Mouse (Mus musculus) midbrain, embryonic 11.5 days (tissue): Measurements from ENCODE around the gene Sox6. TPM values are rescaled to one million over a fixed set of nuclear protein-coding genes. Genes with fewer than 3 reads are reported as not detected.
A peak's percentile ranks its signal among the peaks of the same experiment; 100 is the strongest.

Experiments
- ATAC-seq: fragments of 200-750 bp; cut with Nextera tagmentation; 2 replicates; pipeline ENCODE4 v1.8.0; 2017; ENCODE audit warnings: moderate TSS enrichment, moderate library complexity; ENCODE audit not compliant: low FRiP score
- DNase-seq: peaks from one replicate; pipeline ENCODE4 v3.0.0; 2015; ENCODE audit warnings: low spot score; ENCODE audit errors: missing footprints
- H3K27ac ChIP-seq: fragments of 300-500 bp; sonication (generic); 2 replicates; pipeline ENCODE4 v1.5.1; 2014; ENCODE audit warnings: low read depth, low read length
- H3K27me3 ChIP-seq: fragments of 300-500 bp; sonication (generic); 2 replicates; pipeline ENCODE4 v1.6.1; 2014; ENCODE audit warnings: mild to moderate bottlenecking, low read length, moderate library complexity, mixed read lengths; ENCODE audit not compliant: control insufficient read depth, insufficient read depth
- H3K36me3 ChIP-seq: fragments of 300-500 bp; sonication (generic); 2 replicates; pipeline ENCODE4 v1.6.1; 2014; ENCODE audit warnings: mild to moderate bottlenecking, low read length, moderate library complexity, mixed read lengths; ENCODE audit not compliant: control insufficient read depth, insufficient read depth
- H3K4me1 ChIP-seq: fragments of 300-500 bp; sonication (generic); 2 replicates; pipeline ENCODE4 v1.6.1; 2014; ENCODE audit warnings: low read length; ENCODE audit not compliant: control insufficient read depth, insufficient read depth
- H3K4me2 ChIP-seq: fragments of 300-500 bp; sonication (generic); 2 replicates; pipeline ENCODE4 v1.6.1; 2014; ENCODE audit warnings: mild to moderate bottlenecking, moderate library complexity
- H3K4me3 ChIP-seq: fragments of 300-500 bp; sonication (generic); 2 replicates; pipeline ENCODE4 v1.5.1; 2014; ENCODE audit warnings: low read depth, low read length
- H3K9ac ChIP-seq: fragments of 300-500 bp; sonication (generic); 2 replicates; pipeline ENCODE4 v1.6.1; 2014; ENCODE audit warnings: low read length
- H3K9me3 ChIP-seq: fragments of 300-500 bp; sonication (generic); 2 replicates; pipeline ENCODE4 v1.6.1; 2016; ENCODE audit warnings: low read length; ENCODE audit not compliant: control insufficient read depth
- WGBS: fragments of 180-500 bp; shearing (Covaris S2); extraction: QIAGEN DNeasy Blood & Tissue Kit; methylation state at CpG from one replicate; pipeline ENCODE4 v1.1.7; 2014; 5-methylcytosine and 5-hydroxymethylcytosine counted together
- polyA plus RNA-seq: library from polyadenylated mRNA; unstranded; fragments of >200 nt; fragmentation: Nextera tagmentation; extraction: Ambion mirVana; gene quantifications from 2 replicates; pipeline ENCODE4 v1.2.1, GENCODE M21; 2014

The Sox6 gene
- polyA plus RNA-seq, 1 experiment from 2014 or later = 42.7 TPM

- no peaks in the 10 kb centered on the region for H3K27me3 ChIP-seq
- DNase-seq = no peak
- no peak overlapping the region for H3K4me3 ChIP-seq
- no peak overlapping the region for H3K9ac ChIP-seq
- no peak overlapping the region for H3K4me2 ChIP-seq
- no peaks in the 10 kb centered on the region for H3K9me3 ChIP-seq
- H3K4me1 ChIP-seq = peaks cover 11% of the 10 kb centered on the region
- H3K36me3 ChIP-seq = no peaks in the 10 kb centered on the region
- 53% methylated on average over 3 of the region's 3 CpGs for WGBS
- peak; percentile 66; the same call in 1 of the 2 replicates for ATAC-seq
- no peak overlapping the region for H3K27ac ChIP-seq
These were observed 204.9 kb downstream of the Sox6 start for GRCm38 (mm10) chr7:115833701-115834100.

- Histone ChIP-seq H3K4me2 (no peak overlapping the region), H3K27me3 (no peaks in the 10 kb centered on the region), H3K4me1 (peaks cover 16% of the 10 kb centered on the region), H3K4me3 (no peak overlapping the region), H3K36me3 (no peaks in the 10 kb centered on the region), H3K27ac (no peak overlapping the region), H3K9me3 (no peaks in the 10 kb centered on the region), H3K9ac (no peak overlapping the region)
- ATAC-seq = no peak
- 84% methylated on average over 11 of the region's 11 CpGs for WGBS
- DNase-seq = no peak
These were observed 207.4 kb downstream of the Sox6 start for GRCm38 (mm10) chr7:115830938-115831873.

- no peak overlapping the region for H3K4me3 ChIP-seq
- 34% methylated on average over 10 of the region's 10 CpGs for WGBS
- ATAC-seq (no peak), DNase-seq (no peak)
- no peak overlapping the region for H3K9ac ChIP-seq
- no peaks in the 10 kb centered on the region for H3K9me3 ChIP-seq
- no peaks in the 10 kb centered on the region for H3K36me3 ChIP-seq
- H3K27ac ChIP-seq = no peak overlapping the region
- no peak overlapping the region for H3K4me2 ChIP-seq
- H3K4me1 ChIP-seq = peaks cover 20% of the 10 kb centered on the region
- no peaks in the 10 kb centered on the region for H3K27me3 ChIP-seq
These were observed 208.2 kb downstream of the Sox6 start for GRCm38 (mm10) chr7:115830366-115830765.

GRCm38 (mm10) chr7:115829756-115830155, 208.8 kb downstream of the Sox6 start:
- ATAC-seq (no peak), DNase-seq (no peak)
- Histone ChIP-seq H3K4me2 (no peak overlapping the region), H3K9me3 (no peaks in the 10 kb centered on the region), H3K4me3 (no peak overlapping the region), H3K27me3 (no peaks in the 10 kb centered on the region), H3K27ac (no peak overlapping the region), H3K4me1 (peaks cover 21% of the 10 kb centered on the region), H3K9ac (no peak overlapping the region), H3K36me3 (no peaks in the 10 kb centered on the region)
- WGBS = 14% methylated on average over 4 of the region's 4 CpGs

GRCm38 (mm10) chr7:115829260-115829659, 209.3 kb downstream of the Sox6 start:
- DNase-seq (no peak), ATAC-seq (no peak)
- H3K4me3 ChIP-seq = no peak overlapping the region
- no peak overlapping the region for H3K27ac ChIP-seq
- H3K36me3 ChIP-seq = no peaks in the 10 kb centered on the region
- H3K27me3 ChIP-seq = no peaks in the 10 kb centered on the region
- peaks cover 25% of the 10 kb centered on the region for H3K4me1 ChIP-seq
- no peaks in the 10 kb centered on the region for H3K9me3 ChIP-seq
- no peak overlapping the region for H3K4me2 ChIP-seq
- no peak overlapping the region for H3K9ac ChIP-seq
- 86% methylated on average over 4 of the region's 4 CpGs for WGBS

GRCm38 (mm10) chr7:115825295-115825694, 213.3 kb downstream of the Sox6 start:
- DNase-seq = no peak
- no peaks in the 10 kb centered on the region for H3K36me3 ChIP-seq
- H3K27ac ChIP-seq = no peak overlapping the region
- no peak overlapping the region for H3K4me2 ChIP-seq
- H3K4me1 ChIP-seq = peaks cover 20% of the 10 kb centered on the region
- H3K9me3 ChIP-seq = no peaks in the 10 kb centered on the region
- no peak overlapping the region for H3K9ac ChIP-seq
- H3K4me3 ChIP-seq = no peak overlapping the region
- WGBS = 88% methylated on average over 3 of the region's 3 CpGs
- H3K27me3 ChIP-seq = no peaks in the 10 kb centered on the region
- no peak for ATAC-seq

GRCm38 (mm10) chr7:115824621-115825256, 213.9 kb downstream of the Sox6 start:
- no peaks in the 10 kb centered on the region for H3K27me3 ChIP-seq
- H3K9me3 ChIP-seq = no peaks in the 10 kb centered on the region
- 61% methylated on average over 8 of the region's 8 CpGs for WGBS
- peaks cover 15% of the 10 kb centered on the region for H3K4me1 ChIP-seq
- H3K36me3 ChIP-seq = no peaks in the 10 kb centered on the region
- ATAC-seq (no peak), DNase-seq (no peak)
- H3K27ac ChIP-seq = no peak overlapping the region
- H3K4me3 ChIP-seq = no peak overlapping the region
- no peak overlapping the region for H3K9ac ChIP-seq
- H3K4me2 ChIP-seq = no peak overlapping the region

- DNase-seq (no peak), ATAC-seq (no peak)
- Histone ChIP-seq H3K27me3 (no peaks in the 10 kb centered on the region), H3K4me1 (no peaks in the 10 kb centered on the region), H3K36me3 (no peaks in the 10 kb centered on the region), H3K4me3 (no peak overlapping the region), H3K27ac (no peak overlapping the region), H3K4me2 (no peak overlapping the region), H3K9me3 (no peaks in the 10 kb centered on the region), H3K9ac (no peak overlapping the region)
- 73% methylated on average over 1 of the region's 1 CpGs for WGBS
These were observed 219.5 kb downstream of the Sox6 start for GRCm38 (mm10) chr7:115819136-115819535.

GRCm38 (mm10) chr7:115803256-115803655, 235.3 kb downstream of the Sox6 start:
- DNase-seq = no peak
- WGBS = 85% methylated on average over 3 of the region's 3 CpGs

More at GRCm38 (mm10) chr7:115803256-115803655, 235.3 kb downstream of the Sox6 start:
- Histone ChIP-seq H3K4me2 (no peak overlapping the region), H3K27ac (no peak overlapping the region), H3K9me3 (no peaks in the 10 kb centered on the region), H3K4me3 (no peak overlapping the region), H3K9ac (no peak overlapping the region), H3K4me1 (no peaks in the 10 kb centered on the region), H3K36me3 (no peaks in the 10 kb centered on the region), H3K27me3 (no peaks in the 10 kb centered on the region)
- ATAC-seq = no peak
